Mouse (Mus musculus) embryonic facial prominence, embryonic 11.5 days (tissue): ENCODE measurements around the gene Znrf2. TPM values are rescaled to one million over a fixed set of nuclear protein-coding genes. Genes with fewer than 3 reads are reported as not detected.

ENCODE experiments used
- ATAC-seq: fragments of 200-750 bp; cut with Nextera tagmentation; replicated peaks from 2 replicates; pipeline ENCODE4 v1.8.0; 2017; ENCODE audit warnings: low read depth; ENCODE audit not compliant: insufficient number of reproducible peaks, low FRiP score, low TSS enrichment
- DNase-seq: peaks from one replicate; pipeline ENCODE4 v3.0.0-alpha.2; 2015; ENCODE audit warnings: low spot score
- H3K27ac ChIP-seq: fragments of 300-500 bp; sonication (generic); replicated peaks from 2 replicates; pipeline ENCODE4 v1.5.1; 2014; ENCODE audit warnings: mild to moderate bottlenecking, low read depth, low read length, control low read depth
- H3K27me3 ChIP-seq: fragments of 300-500 bp; sonication (generic); 2 replicates; pipeline ENCODE4 v1.6.1; 2014; ENCODE audit warnings: mild to moderate bottlenecking, low read length, moderate library complexity, mixed read lengths; ENCODE audit not compliant: control insufficient read depth, insufficient read depth
- H3K36me3 ChIP-seq: fragments of 300-500 bp; sonication (generic); replicated peaks from 2 replicates; pipeline ENCODE4 v1.6.1; 2014; ENCODE audit warnings: low read depth, mild to moderate bottlenecking, low read length, moderate library complexity, mixed read lengths; ENCODE audit not compliant: control insufficient read depth, insufficient read depth
- H3K4me1 ChIP-seq: fragments of 300-500 bp; sonication (generic); 2 replicates; pipeline ENCODE4 v1.6.1; 2014; ENCODE audit warnings: low read length, mixed read lengths; ENCODE audit not compliant: control insufficient read depth, insufficient read depth
- H3K4me2 ChIP-seq: fragments of 300-500 bp; sonication (generic); 2 replicates; pipeline ENCODE4 v1.6.1; 2014; ENCODE audit warnings: low read depth, mild to moderate bottlenecking, control low read depth, low read length, moderate library complexity
- H3K4me3 ChIP-seq: fragments of 300-500 bp; sonication (generic); 2 replicates; pipeline ENCODE4 v1.5.1; 2014; ENCODE audit warnings: low read depth, low read length, control low read depth
- H3K9ac ChIP-seq: fragments of 300-500 bp; sonication (generic); replicated peaks from 2 replicates; pipeline ENCODE4 v1.6.1; 2014; ENCODE audit warnings: mild to moderate bottlenecking, control low read depth, low read length
- H3K9me3 ChIP-seq: fragments of 300-500 bp; sonication (generic); replicated peaks from 2 replicates; pipeline ENCODE4 v1.6.1; 2016; ENCODE audit warnings: mild to moderate bottlenecking, low read length, inconsistent platforms, mixed read lengths; ENCODE audit not compliant: control insufficient read depth
- WGBS: fragments of 180-500 bp; shearing (Covaris S2); extraction: QIAGEN DNeasy Blood & Tissue Kit; methylation state at CpG from one replicate; pipeline ENCODE4 v1.1.7; 2014; 5-methylcytosine and 5-hydroxymethylcytosine counted together
- polyA plus RNA-seq: library from polyadenylated mRNA; unstranded; fragments of >200 nt; fragmentation: Nextera tagmentation; extraction: Ambion mirVana; gene quantifications from 2 replicates; pipeline ENCODE4 v1.2.1, GENCODE M21; 2014

Gene Znrf2
- polyA plus RNA-seq, 1 experiment from 2014 or later, result 2.3 TPM

DNA sequence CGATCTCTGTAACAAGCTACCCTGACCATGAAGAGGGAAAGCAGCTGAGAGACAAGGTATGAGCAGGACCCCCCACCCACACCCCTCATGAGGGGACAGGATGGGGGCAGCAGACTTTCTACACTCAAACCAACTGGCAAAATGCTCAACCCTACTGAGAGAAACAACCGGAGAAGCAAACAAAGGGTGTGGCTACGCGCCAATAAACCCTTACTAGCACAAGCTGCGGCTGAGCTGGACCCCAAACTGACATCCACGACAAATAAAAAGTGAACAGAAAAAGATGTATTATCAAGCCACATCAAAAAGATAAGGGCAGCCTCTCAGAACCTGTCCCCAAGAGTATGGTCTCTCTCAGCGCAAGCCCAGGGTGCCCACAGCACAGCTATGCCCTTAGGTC is 123.4 kb downstream of the Znrf2 start:
- H3K9me3 ChIP-seq, result no peaks in the 10 kb centered on the region
- H3K27me3 ChIP-seq, result peaks cover 7% of the 10 kb centered on the region
- H3K27ac ChIP-seq, result no peak overlapping the region
- 74% methylated on average over 7 of the region's 7 CpGs for WGBS
- H3K4me2 ChIP-seq, result no peak overlapping the region
- DNase-seq (no peak), ATAC-seq (no peak)
- no peak overlapping the region for H3K9ac ChIP-seq
- H3K4me1 ChIP-seq, result peaks cover 3% of the 10 kb centered on the region; the same call in 1 of the 2 replicates
- H3K36me3 ChIP-seq, result no peaks in the 10 kb centered on the region
- H3K4me3 ChIP-seq, result no peak overlapping the region

- H3K4me2 ChIP-seq, result no peak overlapping the region
- ATAC-seq, result no peak
- 88% methylated on average over 6 of the region's 6 CpGs for WGBS
Observed at GRCm38 (mm10) chr6:54941149-54941548, 124.4 kb downstream of the Znrf2 start.

More at GRCm38 (mm10) chr6:54941149-54941548, 124.4 kb downstream of the Znrf2 start:
- Histone ChIP-seq H3K36me3 (no peaks in the 10 kb centered on the region), H3K4me1 (peaks cover 3% of the 10 kb centered on the region; the same call in 1 of the 2 replicates), H3K27ac (no peak overlapping the region), H3K27me3 (peaks cover 7% of the 10 kb centered on the region), H3K9me3 (no peaks in the 10 kb centered on the region), H3K9ac (no peak overlapping the region), H3K4me3 (no peak overlapping the region)
- no peak for DNase-seq

Other genes starting within 250 kb of the Znrf2 start
- 24.3 and 24.7 TPM in 2 replicates for gene Plekha8, start 221.8 kb upstream of the Znrf2 start, polyA plus RNA-seq
- gene Fkbp14, start 219.6 kb upstream of the Znrf2 start, polyA plus RNA-seq, result 21.2 and 23.9 TPM in 2 replicates
- 14.4 and 14.7 TPM in 2 replicates for gene Mturn, start 135.3 kb upstream of the Znrf2 start, polyA plus RNA-seq
- 1.9 and 2.3 TPM in 2 replicates for gene Nod1, start 155.7 kb downstream of the Znrf2 start, polyA plus RNA-seq
- 10.5 and 13.0 TPM in 2 replicates for gene Ggct, start 176.0 kb downstream of the Znrf2 start, polyA plus RNA-seq
- gene Gars, start 221.1 kb downstream of the Znrf2 start, polyA plus RNA-seq, result 194 and 196 TPM in 2 replicates